Mouse (Mus musculus): ENCODE data around the gene Snx9.

- TF ChIP-seq POLR2A (IDR thresholded peaks at IDR 0.05; ENCODE audit: extremely low read depth, insufficient read depth, low read length) (no peak), CTCF (IDR thresholded peaks at IDR 0.05; ENCODE audit: low read depth, low read length) (no peak)
Observed at GRCm38 (mm10) chr17:5830832-5831231, 10.3 kb upstream of the Snx9 start.
